Mouse (Mus musculus) kidney, embryonic 16.5 days (tissue): Measurements from ENCODE around the gene Fign. TPM values are rescaled to one million over a fixed set of nuclear protein-coding genes. Genes with fewer than 3 reads are reported as not detected.

Experiments
- ATAC-seq: fragments of 200-750 bp; cut with Nextera tagmentation; 2 replicates; pipeline ENCODE4 v1.8.0; 2017; ENCODE audit warnings: moderate TSS enrichment; ENCODE audit not compliant: low FRiP score, low TSS enrichment
- H3K27ac ChIP-seq: fragments of 300-500 bp; sonication (generic); 2 replicates; pipeline ENCODE4 v1.5.1; 2014; ENCODE audit warnings: low read length
- H3K27me3 ChIP-seq: fragments of 300-500 bp; sonication (generic); 2 replicates; pipeline ENCODE4 v1.6.1; 2014; ENCODE audit warnings: low read length, control low read depth, mixed read lengths; ENCODE audit not compliant: insufficient read depth
- H3K36me3 ChIP-seq: fragments of 300-500 bp; sonication (generic); 2 replicates; pipeline ENCODE4 v1.6.1; 2014; ENCODE audit warnings: low read length, control low read depth, mixed read lengths; ENCODE audit not compliant: insufficient read depth
- H3K4me1 ChIP-seq: fragments of 300-500 bp; sonication (generic); 2 replicates; pipeline ENCODE4 v1.6.1; 2014; ENCODE audit warnings: low read length, control low read depth, mixed read lengths; ENCODE audit not compliant: insufficient read depth
- H3K4me2 ChIP-seq: fragments of 300-500 bp; sonication (generic); replicated peaks from 2 replicates; pipeline ENCODE4 v1.6.1; 2014; ENCODE audit warnings: low read depth, low read length
- H3K4me3 ChIP-seq: fragments of 300-500 bp; sonication (generic); 2 replicates; pipeline ENCODE4 v1.5.1; 2014; ENCODE audit warnings: mild to moderate bottlenecking, low read length
- H3K9ac ChIP-seq: fragments of 300-500 bp; sonication (generic); replicated peaks from 2 replicates; pipeline ENCODE4 v1.6.1; 2014; ENCODE audit warnings: low read length
- H3K9me3 ChIP-seq: fragments of 300-500 bp; sonication (generic); 2 replicates; pipeline ENCODE4 v1.6.1; 2016; ENCODE audit warnings: low read length, control low read depth
- WGBS: fragments of 180-500 bp; shearing (Covaris S2); extraction: QIAGEN DNeasy Blood & Tissue Kit; methylation state at CpG from one replicate; pipeline ENCODE4 v1.1.7; 2014; 5-methylcytosine and 5-hydroxymethylcytosine counted together
- polyA plus RNA-seq: library from polyadenylated mRNA; unstranded; fragments of >200 nt; fragmentation: Nextera tagmentation; extraction: Ambion mirVana; gene quantifications from 2 replicates; pipeline ENCODE4 v1.2.1, GENCODE M21; 2015

The Fign gene
- polyA plus RNA-seq, 1 experiment from 2014 or later, result 8.9 TPM

DNA sequence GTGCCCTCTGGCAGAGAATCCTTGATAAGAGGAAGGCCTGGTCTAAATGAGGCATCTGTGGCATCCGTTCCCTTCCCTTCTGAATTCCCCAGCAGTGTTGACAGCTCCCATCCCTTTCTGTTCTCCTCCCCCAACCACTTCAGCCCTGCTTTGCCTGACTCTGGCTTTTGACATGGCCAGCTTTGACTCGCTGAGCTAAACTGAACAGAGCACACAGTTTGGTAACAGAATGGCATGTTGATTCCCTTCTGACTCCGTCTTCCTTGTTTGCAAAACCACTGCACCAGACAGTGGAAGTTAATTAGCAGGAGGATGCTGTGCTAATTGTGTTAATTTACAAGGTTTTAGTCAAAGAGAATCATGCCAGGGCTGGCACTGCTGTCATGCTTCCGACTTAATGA lies 115.5 kb downstream of the Fign start:
- 55% methylated on average over 4 of the region's 4 CpGs for WGBS
- Histone ChIP-seq H3K4me2 (no peak overlapping the region), H3K9ac (no peak overlapping the region), H3K4me1 (peaks cover 7% of the 10 kb centered on the region; the same call in 1 of the 2 replicates), H3K27ac (no peak overlapping the region), H3K27me3 (no peaks in the 10 kb centered on the region), H3K4me3 (no peak overlapping the region), H3K9me3 (no peaks in the 10 kb centered on the region), H3K36me3 (peaks cover 22% of the 10 kb centered on the region)
- ATAC-seq, result no peak

DNA sequence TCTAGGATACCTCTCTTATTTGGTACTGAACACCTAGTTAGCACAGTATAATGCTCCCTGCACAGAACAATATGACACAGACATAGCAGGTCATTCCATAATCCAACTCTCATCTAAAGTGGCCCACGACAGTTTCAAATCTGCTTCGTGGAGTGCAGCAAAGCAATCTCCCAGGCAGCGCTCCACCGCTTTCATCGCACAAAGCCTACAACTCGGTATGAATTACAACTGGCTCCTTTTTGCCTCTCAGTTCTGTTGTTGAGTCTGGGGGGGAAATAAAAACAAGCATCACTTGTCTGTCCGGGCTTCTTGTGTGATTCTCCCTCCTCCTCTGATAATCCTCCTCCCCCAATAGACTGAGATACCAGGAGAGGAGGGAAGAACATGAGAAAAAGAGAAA lies 116.4 kb downstream of the Fign start:
- Histone ChIP-seq H3K9ac (no peak overlapping the region), H3K4me1 (peaks cover 10% of the 10 kb centered on the region; the same call in 1 of the 2 replicates), H3K4me3 (no peak overlapping the region), H3K4me2 (no peak overlapping the region), H3K36me3 (peaks cover 24% of the 10 kb centered on the region), H3K27me3 (no peaks in the 10 kb centered on the region), H3K9me3 (no peaks in the 10 kb centered on the region), H3K27ac (no peak overlapping the region)
- 0 out of 2 replicates have a peak, but pooled peaks have one; percentile 49 for ATAC-seq
- WGBS, result 46% methylated on average over 7 of the region's 7 CpGs

DNA sequence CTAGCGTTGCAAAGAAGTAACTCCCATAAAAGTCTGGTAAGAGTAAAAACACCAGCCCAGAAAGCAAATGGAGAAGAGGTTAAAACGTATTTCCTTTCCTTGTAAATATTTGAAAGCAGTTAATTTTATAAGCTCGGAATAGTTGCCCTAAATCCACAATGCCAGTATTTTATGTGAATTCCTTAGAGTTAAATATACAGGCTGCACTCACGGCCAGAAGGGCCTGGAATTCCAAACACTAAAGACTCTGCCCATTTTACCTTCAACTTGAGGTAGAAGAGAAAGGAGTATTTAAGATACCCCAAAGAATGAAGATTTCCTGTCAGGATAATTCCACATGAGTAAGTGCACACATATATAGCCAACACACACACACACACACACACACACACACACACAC lies 128.2 kb downstream of the Fign start:
- Histone ChIP-seq H3K9me3 (no peaks in the 10 kb centered on the region), H3K27ac (no peak overlapping the region), H3K9ac (no peak overlapping the region), H3K4me3 (no peak overlapping the region), H3K4me2 (no peak overlapping the region), H3K4me1 (peaks cover 10% of the 10 kb centered on the region; the same call in 1 of the 2 replicates), H3K36me3 (no peaks in the 10 kb centered on the region), H3K27me3 (no peaks in the 10 kb centered on the region)
- ATAC-seq, result no peak
- WGBS, result 18% methylated on average over 4 of the region's 4 CpGs

DNA sequence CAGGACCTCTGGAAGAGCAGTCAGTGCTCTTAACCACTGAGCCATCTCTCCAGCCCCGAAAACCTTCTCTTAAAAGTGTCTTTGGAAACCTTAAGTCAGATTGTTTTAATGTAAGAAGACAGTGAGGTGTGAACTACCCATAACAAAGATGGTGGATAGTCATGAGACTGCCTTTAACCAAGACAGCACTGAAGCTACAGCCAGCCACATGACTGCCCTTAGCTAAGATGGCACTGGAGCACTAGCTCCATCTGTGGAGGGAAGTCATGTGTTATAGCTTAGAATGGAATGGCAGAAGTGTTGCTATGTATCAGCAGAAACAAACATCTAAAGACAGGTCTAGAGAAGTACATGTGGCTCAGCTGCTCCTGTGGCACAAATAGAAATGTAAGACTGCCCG lies 166.8 kb downstream of the Fign start:
- Histone ChIP-seq H3K27me3 (no peaks in the 10 kb centered on the region), H3K9me3 (no peaks in the 10 kb centered on the region), H3K36me3 (no peaks in the 10 kb centered on the region), H3K27ac (no peak overlapping the region), H3K4me3 (no peak overlapping the region), H3K4me1 (no peaks in the 10 kb centered on the region), H3K9ac (no peak overlapping the region), H3K4me2 (no peak overlapping the region)
- no peak for ATAC-seq
- 88% methylated on average over 2 of the region's 2 CpGs for WGBS

DNA sequence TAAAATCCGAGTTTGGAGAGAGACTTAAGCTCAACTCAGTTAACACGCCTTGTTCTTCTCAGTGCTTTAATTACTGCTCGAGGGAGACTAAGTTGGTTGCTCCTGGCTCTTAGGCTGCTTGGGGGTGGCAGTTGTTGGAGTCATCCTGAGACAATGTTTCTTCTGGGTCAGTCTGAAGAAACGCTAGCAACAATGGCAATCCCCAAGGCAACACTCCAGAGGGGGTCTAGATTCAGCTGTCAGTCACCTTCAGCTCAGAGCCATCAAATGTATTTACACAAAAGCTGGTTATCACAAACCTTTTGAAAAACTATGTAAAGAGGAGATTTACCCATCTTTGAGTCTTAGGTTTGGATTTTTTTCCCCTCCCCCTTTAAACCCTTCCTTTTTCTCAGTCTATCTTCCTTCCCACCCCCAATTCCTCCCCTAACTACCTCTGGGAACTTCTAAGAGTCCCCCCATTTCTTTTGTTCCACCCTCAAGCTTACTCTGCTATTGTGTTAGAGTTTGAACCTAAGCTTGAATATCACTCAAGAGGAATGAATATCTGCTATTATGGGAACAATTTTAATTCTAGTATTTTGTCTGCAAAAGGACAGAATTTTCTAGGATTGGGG lies 171.2 kb downstream of the Fign start:
- H3K9me3 ChIP-seq, result no peaks in the 10 kb centered on the region
- H3K27me3 ChIP-seq, result no peaks in the 10 kb centered on the region
- H3K27ac ChIP-seq, result no peak overlapping the region
- no peak overlapping the region for H3K4me2 ChIP-seq
- H3K9ac ChIP-seq, result no peak overlapping the region
- no peaks in the 10 kb centered on the region for H3K4me1 ChIP-seq
- no peak overlapping the region for H3K4me3 ChIP-seq
- 36% methylated on average over 4 of the region's 4 CpGs for WGBS
- ATAC-seq, result no peak
- no peaks in the 10 kb centered on the region for H3K36me3 ChIP-seq

DNA sequence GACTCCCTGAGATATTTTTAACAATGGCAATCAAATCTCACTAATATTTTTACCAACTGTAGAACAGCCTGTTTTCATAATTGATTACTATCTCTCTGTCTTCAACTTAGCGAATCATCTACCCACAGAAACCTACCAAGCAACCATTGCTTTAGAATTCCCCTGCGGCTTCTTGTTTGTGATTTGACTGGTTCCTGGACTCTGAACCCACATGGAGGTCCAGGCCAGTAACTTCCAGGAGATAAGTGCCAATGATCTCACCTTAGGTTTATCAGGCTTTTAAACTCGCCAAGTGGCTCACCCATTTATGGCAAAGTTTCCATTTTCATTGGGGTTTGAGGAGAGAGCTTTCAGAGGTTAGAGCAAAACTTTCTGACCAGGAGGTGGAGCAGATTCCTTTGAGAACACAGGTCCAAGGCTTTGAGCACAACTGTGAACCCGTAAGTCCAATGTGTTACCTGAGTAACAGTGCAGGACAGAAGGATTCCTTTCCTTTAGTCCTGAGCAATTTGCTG lies 172.1 kb downstream of the Fign start:
- Histone ChIP-seq H3K36me3 (no peaks in the 10 kb centered on the region), H3K4me2 (no peak overlapping the region), H3K9me3 (no peaks in the 10 kb centered on the region), H3K4me1 (no peaks in the 10 kb centered on the region), H3K4me3 (no peak overlapping the region), H3K27ac (no peak overlapping the region), H3K9ac (no peak overlapping the region), H3K27me3 (no peaks in the 10 kb centered on the region)
- 78% methylated on average over 4 of the region's 4 CpGs for WGBS
- ATAC-seq, result no peak
